Mouse (Mus musculus) cerebellum, adult 2 months (tissue): ENCODE results near the gene Asap2.

Source experiments
- CTCF ChIP-seq: fragments of 200-500 bp; IDR thresholded peaks from 2 replicates; pipeline ENCODE4 v1.5.1; 2011; ENCODE audit warnings: low read depth, mild to moderate bottlenecking, control low read depth, low read length, moderate library complexity, borderline replicate concordance; ENCODE audit not compliant: insufficient read depth
- POLR2A ChIP-seq: fragments of 200-500 bp; IDR thresholded peaks from 2 replicates; pipeline ENCODE4 v1.6.1; 2011; ENCODE audit warnings: low read length, control low read depth, borderline replicate concordance; ENCODE audit not compliant: insufficient read depth

DNA sequence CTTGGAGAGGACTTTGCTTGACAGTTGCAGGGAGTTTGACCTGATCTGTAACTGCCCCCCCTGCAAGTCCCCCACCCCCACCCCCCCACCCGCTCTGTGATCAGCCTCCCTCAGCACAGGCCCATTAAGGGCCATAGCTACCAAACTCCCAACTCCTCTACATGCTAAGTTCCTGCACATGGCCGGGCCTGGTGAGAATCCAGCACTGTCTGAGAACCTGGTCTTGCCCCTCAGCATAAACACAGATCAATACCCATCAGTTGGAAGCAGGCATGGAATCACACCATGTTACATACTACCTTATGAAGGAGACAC is 276.5 kb downstream of the Asap2 start:
- TF ChIP-seq CTCF, result no peak
- no peak for TF ChIP-seq POLR2A
